Comparison of ENCODE assay signal across 24 mouse cellular contexts in the genomic region with DNA sequence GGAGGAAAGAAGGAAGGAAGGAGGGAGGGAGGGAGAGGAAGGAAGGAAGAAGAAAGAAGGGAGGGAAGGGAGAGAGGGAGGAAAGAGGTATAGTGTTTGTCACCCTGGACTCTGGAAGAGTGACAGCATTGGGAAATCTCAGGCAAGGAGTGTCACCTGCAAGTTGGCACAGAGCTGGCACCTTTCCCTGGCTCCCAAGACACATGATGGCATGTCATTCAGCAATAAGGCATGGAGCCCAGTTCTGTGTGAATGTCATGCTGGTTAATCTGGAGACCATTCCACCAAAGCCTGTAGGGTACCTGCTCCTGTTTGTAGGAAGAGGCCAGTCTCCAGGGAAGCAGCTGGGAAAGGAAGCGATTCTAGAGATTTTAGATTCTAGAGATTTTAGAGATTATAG. TPM values are rescaled to one million over a fixed set of nuclear protein-coding genes. Genes with fewer than 3 reads are reported as not detected.
"Had no signal": no experiment of that assay in that cellular context is flagged by ENCODE, and none has a peak within 500 bp of the region (broad histone marks: within the 10 kb centered on the region; RNA-seq: fewer than 3 reads in every experiment).

No protein-coding gene starts in this region.

- H3K9me3 ChIP-seq: limb, embryonic 10.5 days; liver, embryonic 13.5 days; lung, embryonic 15.5 days; megakaryocyte, embryonic 14.5 days; midbrain, embryonic 12.5 days; neural tube, embryonic 13.5 days had no signal

- ATAC-seq: liver, postnatal 0 days; midbrain, embryonic 16.5 days had no signal

- H3K27ac ChIP-seq: layer of hippocampus, adult 2 months; liver, embryonic 13.5 days; lung, embryonic 15.5 days; macrophage; midbrain, embryonic 12.5 days; neural tube, embryonic 13.5 days had no signal

- H3K4me2 ChIP-seq: liver, embryonic 13.5 days; lung, embryonic 15.5 days; midbrain, embryonic 12.5 days; neural tube, embryonic 13.5 days had no signal

- H3K4me3 ChIP-seq: layer of hippocampus, adult 2 months; limb, embryonic 10.5 days; liver, embryonic 13.5 days; lung, embryonic 15.5 days; megakaryocyte, embryonic 14.5 days; midbrain, embryonic 12.5 days; neural tube, embryonic 13.5 days had no signal

- H3K27me3 ChIP-seq: lung, embryonic 15.5 days; midbrain, embryonic 12.5 days; neural tube, embryonic 13.5 days had no signal

- H3K36me3 ChIP-seq: limb, embryonic 10.5 days; liver, embryonic 13.5 days; lung, embryonic 15.5 days; midbrain, embryonic 12.5 days; neural tube, embryonic 13.5 days had no signal

- H3K4me1 ChIP-seq: midbrain, embryonic 12.5 days had no signal

- H3K9ac ChIP-seq: liver, embryonic 13.5 days; liver, postnatal 0 days; lung, embryonic 15.5 days; midbrain, embryonic 12.5 days; neural tube, embryonic 13.5 days had no signal

- DNase-seq: kidney, postnatal 10 days; kidney, postnatal 4 days; liver, embryonic 13.5 days; liver, postnatal 0 days; lung, postnatal 14 days; retina, postnatal 1 day; right cerebral cortex, postnatal 4 days; spleen, adult 18-20 months; thymus, adult 18-20 months; thymus, postnatal 14 days had no signal

RNA-seq across cellular contexts. Expression of a gene that starts 2.3 kb away (rescaled TPM):
- total RNA-seq: layer of hippocampus, adult 2 months; layer of hippocampus, postnatal 10 days; left cerebral cortex, adult 18-20 months; left cerebral cortex, postnatal 10 days had no signal
- polyA plus RNA-seq: kidney, embryonic 14.5 days; limb, embryonic 10.5 days; limb, embryonic 14.5 days; liver, embryonic 13.5 days; liver, postnatal 0 days; lung, embryonic 15.5 days; macrophage; midbrain, embryonic 12.5 days; midbrain, embryonic 16.5 days; neural tube, embryonic 13.5 days; stomach, embryonic 14.5 days had no signal

RNA-seq across cellular contexts. Expression of a gene that starts 4.7 kb away (rescaled TPM):
- total RNA-seq: layer of hippocampus, adult 2 months; layer of hippocampus, postnatal 10 days; left cerebral cortex, adult 18-20 months; left cerebral cortex, postnatal 10 days had no signal
- polyA plus RNA-seq: kidney, embryonic 14.5 days; limb, embryonic 10.5 days; limb, embryonic 14.5 days; liver, embryonic 13.5 days; liver, postnatal 0 days; macrophage; midbrain, embryonic 12.5 days; stomach, embryonic 14.5 days had no signal

RNA-seq across cellular contexts. Expression of a gene that starts 14.4 kb away (rescaled TPM):
- total RNA-seq: layer of hippocampus, adult 2 months; layer of hippocampus, postnatal 10 days; left cerebral cortex, adult 18-20 months; left cerebral cortex, postnatal 10 days had no signal
- polyA plus RNA-seq: kidney, embryonic 14.5 days; limb, embryonic 10.5 days; limb, embryonic 14.5 days; liver, embryonic 13.5 days; liver, postnatal 0 days; lung, embryonic 15.5 days; macrophage; midbrain, embryonic 12.5 days; midbrain, embryonic 16.5 days; neural tube, embryonic 13.5 days; stomach, embryonic 14.5 days had no signal

RNA-seq across cellular contexts. Expression of a gene that starts 19.7 kb away (rescaled TPM):
- total RNA-seq: layer of hippocampus, adult 2 months; layer of hippocampus, postnatal 10 days; left cerebral cortex, adult 18-20 months; left cerebral cortex, postnatal 10 days had no signal
- polyA plus RNA-seq: kidney, embryonic 14.5 days; limb, embryonic 10.5 days; limb, embryonic 14.5 days; liver, embryonic 13.5 days; liver, postnatal 0 days; lung, embryonic 15.5 days; macrophage; midbrain, embryonic 12.5 days; midbrain, embryonic 16.5 days; neural tube, embryonic 13.5 days; stomach, embryonic 14.5 days had no signal

RNA-seq across cellular contexts. Expression of a gene that starts 21.9 kb away (rescaled TPM):
- total RNA-seq: layer of hippocampus, adult 2 months; layer of hippocampus, postnatal 10 days; left cerebral cortex, adult 18-20 months; left cerebral cortex, postnatal 10 days had no signal
- polyA plus RNA-seq: kidney, embryonic 14.5 days; limb, embryonic 10.5 days; limb, embryonic 14.5 days; liver, embryonic 13.5 days; liver, postnatal 0 days; lung, embryonic 15.5 days; macrophage; midbrain, embryonic 12.5 days; midbrain, embryonic 16.5 days; neural tube, embryonic 13.5 days; stomach, embryonic 14.5 days had no signal
